Mouse (Mus musculus): ENCODE data around the gene Cdcp2. TPM values are rescaled to one million over a fixed set of nuclear protein-coding genes. Genes with fewer than 3 reads are reported as not detected.
"Not testable (repeated sequence)": the region's sequence is repeated elsewhere in the genome, so short reads cannot be mapped to it uniquely, and the experiment has no call there.

Gene Cdcp2
- total RNA-seq, 2 experiments from 2014 or later, result not detected

GRCm38 (mm10) chr4:107091696-107092095 lies 5.0 kb upstream of the Cdcp2 start:
- peak; percentile 78 to 87 for DNase-seq

GRCm38 (mm10) chr4:107094484-107095187 lies 2.1 kb upstream of the Cdcp2 start:
- no peak for DNase-seq

GRCm38 (mm10) chr4:107096043-107096442 lies 648 bp upstream of the Cdcp2 start:
- DNase-seq, result no peak

GRCm38 (mm10) chr4:107097871-107098270 lies 1.2 kb downstream of the Cdcp2 start:
- DNase-seq, result peak; percentile 40 to 47

- DNase-seq, result no peak
Measured at GRCm38 (mm10) chr4:107098375-107098774, 1.7 kb downstream of the Cdcp2 start.

GRCm38 (mm10) chr4:107098791-107099525 lies 2.3 kb downstream of the Cdcp2 start:
- DNase-seq, result no peak

GRCm38 (mm10) chr4:107102220-107102619 lies 5.5 kb downstream of the Cdcp2 start:
- no peak for DNase-seq

GRCm38 (mm10) chr4:107106777-107107176 lies 10.1 kb downstream of the Cdcp2 start:
- no peak for DNase-seq

- peak; percentile 55 to 62 for DNase-seq
Measured at GRCm38 (mm10) chr4:107108291-107108731, 11.6 kb downstream of the Cdcp2 start.

- DNase-seq, result not testable (repeated sequence)
Measured at GRCm38 (mm10) chr4:107109181-107109580, 12.5 kb downstream of the Cdcp2 start.

GRCm38 (mm10) chr4:107114278-107114677 lies 17.6 kb downstream of the Cdcp2 start:
- DNase-seq, result no peak

- DNase-seq, result peak; percentile 74 to 77
Measured at GRCm38 (mm10) chr4:107117741-107118385, 21.2 kb downstream of the Cdcp2 start.

- DNase-seq, result no peak
Measured at GRCm38 (mm10) chr4:107119056-107119455, 22.4 kb downstream of the Cdcp2 start.

GRCm38 (mm10) chr4:107120676-107121075 lies 24.0 kb downstream of the Cdcp2 start:
- no peak for DNase-seq

- peak; percentile 25 to 57 for DNase-seq
Measured at GRCm38 (mm10) chr4:107121165-107121943, 24.7 kb downstream of the Cdcp2 start.

GRCm38 (mm10) chr4:107124376-107124775 lies 27.7 kb downstream of the Cdcp2 start:
- DNase-seq, result no peak

- no peak for DNase-seq
Measured at GRCm38 (mm10) chr4:107125101-107125500, 28.4 kb downstream of the Cdcp2 start.

GRCm38 (mm10) chr4:107126389-107126788 lies 29.7 kb downstream of the Cdcp2 start:
- DNase-seq, result no peak

GRCm38 (mm10) chr4:107126891-107127524 lies 30.3 kb downstream of the Cdcp2 start:
- no peak for DNase-seq

- no peak for DNase-seq
Measured at GRCm38 (mm10) chr4:107127901-107128669, 31.4 kb downstream of the Cdcp2 start.

GRCm38 (mm10) chr4:107129373-107129772 lies 32.7 kb downstream of the Cdcp2 start:
- peak; percentile 16 to 42 for DNase-seq
